Mouse (Mus musculus): ENCODE results near the gene Tmem121b.

The Tmem121b gene

GRCm38 (mm10) chr6:120464406-120464939 is 29.1 kb downstream of the Tmem121b start:
- H3K27me3 ChIP-seq (ENCODE audit: control insufficient read depth, insufficient read depth, low read length, poor library complexity, severe bottlenecking) = no peaks in the 10 kb centered on the region
- H3K36me3 ChIP-seq (ENCODE audit: control insufficient read depth, insufficient read depth, low read length, poor library complexity, severe bottlenecking) = no peaks in the 10 kb centered on the region
- DNase-seq (ENCODE audit: low read depth, low spot score) = no peak

GRCm38 (mm10) chr6:120463884-120464283 is 29.7 kb downstream of the Tmem121b start:
- no peaks in the 10 kb centered on the region for H3K36me3 ChIP-seq (ENCODE audit: control insufficient read depth, insufficient read depth, low read length, poor library complexity, severe bottlenecking)
- peak; percentile 70 for DNase-seq (ENCODE audit: low read depth, low spot score)
- no peaks in the 10 kb centered on the region for H3K27me3 ChIP-seq (ENCODE audit: control insufficient read depth, insufficient read depth, low read length, poor library complexity, severe bottlenecking)

- no peaks in the 10 kb centered on the region for H3K36me3 ChIP-seq (ENCODE audit: control insufficient read depth, insufficient read depth, low read length, poor library complexity, severe bottlenecking)
- peak; percentile 87 for DNase-seq (ENCODE audit: low read depth, low spot score)
- H3K27me3 ChIP-seq (ENCODE audit: control insufficient read depth, insufficient read depth, low read length, poor library complexity, severe bottlenecking) = no peaks in the 10 kb centered on the region
These were observed 30.3 kb downstream of the Tmem121b start, which contains the start of gene Il17ra for GRCm38 (mm10) chr6:120463086-120463871. TSS of gene Il17ra (plus strand) at chr6:120463247.

GRCm38 (mm10) chr6:120462251-120462650 is 31.4 kb downstream of the Tmem121b start:
- H3K36me3 ChIP-seq (ENCODE audit: control insufficient read depth, insufficient read depth, low read length, poor library complexity, severe bottlenecking) = no peaks in the 10 kb centered on the region
- DNase-seq (ENCODE audit: low read depth, low spot score) = no peak
- no peaks in the 10 kb centered on the region for H3K27me3 ChIP-seq (ENCODE audit: control insufficient read depth, insufficient read depth, low read length, poor library complexity, severe bottlenecking)

GRCm38 (mm10) chr6:120461217-120461616 is 32.4 kb downstream of the Tmem121b start:
- DNase-seq (ENCODE audit: low read depth, low spot score) = no peak
- Histone ChIP-seq H3K36me3 (ENCODE audit: control insufficient read depth, insufficient read depth, low read length, poor library complexity, severe bottlenecking) (no peaks in the 10 kb centered on the region), H3K27me3 (ENCODE audit: control insufficient read depth, insufficient read depth, low read length, poor library complexity, severe bottlenecking) (no peaks in the 10 kb centered on the region)

- no peak for DNase-seq (ENCODE audit: low read depth, low spot score)
- H3K36me3 ChIP-seq (ENCODE audit: control insufficient read depth, insufficient read depth, low read length, poor library complexity, severe bottlenecking) = no peaks in the 10 kb centered on the region
- H3K27me3 ChIP-seq (ENCODE audit: control insufficient read depth, insufficient read depth, low read length, poor library complexity, severe bottlenecking) = no peaks in the 10 kb centered on the region
These were observed 35.9 kb downstream of the Tmem121b start for GRCm38 (mm10) chr6:120457751-120458150.

GRCm38 (mm10) chr6:120457074-120457473 is 36.5 kb downstream of the Tmem121b start:
- Histone ChIP-seq H3K36me3 (ENCODE audit: control insufficient read depth, insufficient read depth, low read length, poor library complexity, severe bottlenecking) (no peaks in the 10 kb centered on the region), H3K27me3 (ENCODE audit: control insufficient read depth, insufficient read depth, low read length, poor library complexity, severe bottlenecking) (no peaks in the 10 kb centered on the region)
- peak; percentile 53 for DNase-seq (ENCODE audit: low read depth, low spot score)

- H3K27me3 ChIP-seq (ENCODE audit: control insufficient read depth, insufficient read depth, low read length, poor library complexity, severe bottlenecking) = no peaks in the 10 kb centered on the region
- DNase-seq (ENCODE audit: low read depth, low spot score) = no peak
- no peaks in the 10 kb centered on the region for H3K36me3 ChIP-seq (ENCODE audit: control insufficient read depth, insufficient read depth, low read length, poor library complexity, severe bottlenecking)
These were observed 39.0 kb downstream of the Tmem121b start for GRCm38 (mm10) chr6:120454627-120455077.

GRCm38 (mm10) chr6:120453556-120453955 is 40.1 kb downstream of the Tmem121b start:
- DNase-seq (ENCODE audit: low read depth, low spot score) = no peak
- Histone ChIP-seq H3K36me3 (ENCODE audit: control insufficient read depth, insufficient read depth, low read length, poor library complexity, severe bottlenecking) (no peaks in the 10 kb centered on the region), H3K27me3 (ENCODE audit: control insufficient read depth, insufficient read depth, low read length, poor library complexity, severe bottlenecking) (no peaks in the 10 kb centered on the region)

- DNase-seq (ENCODE audit: low read depth, low spot score) = peak; percentile 23
- no peaks in the 10 kb centered on the region for H3K27me3 ChIP-seq (ENCODE audit: control insufficient read depth, insufficient read depth, low read length, poor library complexity, severe bottlenecking)
- no peaks in the 10 kb centered on the region for H3K36me3 ChIP-seq (ENCODE audit: control insufficient read depth, insufficient read depth, low read length, poor library complexity, severe bottlenecking)
These were observed 40.5 kb downstream of the Tmem121b start for GRCm38 (mm10) chr6:120453103-120453445.

- H3K27me3 ChIP-seq (ENCODE audit: control insufficient read depth, insufficient read depth, low read length, poor library complexity, severe bottlenecking) = no peaks in the 10 kb centered on the region
- peak; percentile 73 for DNase-seq (ENCODE audit: low read depth, low spot score)
- H3K36me3 ChIP-seq (ENCODE audit: control insufficient read depth, insufficient read depth, low read length, poor library complexity, severe bottlenecking) = no peaks in the 10 kb centered on the region
These were observed 41.1 kb downstream of the Tmem121b start for GRCm38 (mm10) chr6:120452384-120453102.

GRCm38 (mm10) chr6:120450208-120450607 is 43.4 kb downstream of the Tmem121b start:
- no peaks in the 10 kb centered on the region for H3K36me3 ChIP-seq (ENCODE audit: control insufficient read depth, insufficient read depth, low read length, poor library complexity, severe bottlenecking)
- DNase-seq (ENCODE audit: low read depth, low spot score) = no peak
- no peaks in the 10 kb centered on the region for H3K27me3 ChIP-seq (ENCODE audit: control insufficient read depth, insufficient read depth, low read length, poor library complexity, severe bottlenecking)

GRCm38 (mm10) chr6:120443363-120444355 is 49.9 kb downstream of the Tmem121b start:
- H3K36me3 ChIP-seq (ENCODE audit: control insufficient read depth, insufficient read depth, low read length, poor library complexity, severe bottlenecking) = peaks cover 8% of the 10 kb centered on the region; the same call in 1 of the 2 replicates
- no peak for DNase-seq (ENCODE audit: low read depth, low spot score)
- no peaks in the 10 kb centered on the region for H3K27me3 ChIP-seq (ENCODE audit: control insufficient read depth, insufficient read depth, low read length, poor library complexity, severe bottlenecking)

- H3K27me3 ChIP-seq (ENCODE audit: control insufficient read depth, insufficient read depth, low read length, poor library complexity, severe bottlenecking) = no peaks in the 10 kb centered on the region
- peaks cover 8% of the 10 kb centered on the region; the same call in 1 of the 2 replicates for H3K36me3 ChIP-seq (ENCODE audit: control insufficient read depth, insufficient read depth, low read length, poor library complexity, severe bottlenecking)
- DNase-seq (ENCODE audit: low read depth, low spot score) = no peak
These were observed 51.3 kb downstream of the Tmem121b start for GRCm38 (mm10) chr6:120442171-120442749.

Data from splenic B cell, adult 2 months (primary cell).